Mouse (Mus musculus) ES-CJ7 (cell line): ENCODE data around the gene Cecr2.
A peak's percentile ranks its signal among the peaks of the same experiment; 100 is the strongest.
"Not testable (repeated sequence)": the region's sequence is repeated elsewhere in the genome, so short reads cannot be mapped to it uniquely, and the experiment has no call there.

Experiments used
- DNase-seq: peaks from one replicate; pipeline ENCODE4 v3.0.0; 2011; ENCODE audit warnings: low read depth, low spot score

The Cecr2 gene

DNA sequence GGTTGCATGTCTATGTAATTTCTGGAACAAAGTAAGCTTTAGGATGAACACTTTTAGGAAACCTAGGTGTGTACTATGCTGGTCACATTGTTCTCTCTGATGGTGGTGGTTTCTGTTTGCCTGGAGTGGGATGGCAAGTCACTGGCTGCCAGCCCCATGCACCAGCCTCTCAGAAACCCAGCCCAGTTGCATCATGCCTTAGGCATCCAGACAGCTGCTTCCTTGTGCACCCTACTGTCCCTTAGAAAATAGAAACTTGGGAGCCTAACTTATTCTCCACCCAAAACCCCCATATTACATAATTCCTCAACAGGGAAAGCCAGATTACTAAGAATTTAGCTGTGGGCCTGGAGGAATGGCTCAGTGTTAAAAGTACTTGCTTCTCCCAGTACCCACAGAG, 105.9 kb downstream of the Cecr2 start:
- DNase-seq = no peak

DNA sequence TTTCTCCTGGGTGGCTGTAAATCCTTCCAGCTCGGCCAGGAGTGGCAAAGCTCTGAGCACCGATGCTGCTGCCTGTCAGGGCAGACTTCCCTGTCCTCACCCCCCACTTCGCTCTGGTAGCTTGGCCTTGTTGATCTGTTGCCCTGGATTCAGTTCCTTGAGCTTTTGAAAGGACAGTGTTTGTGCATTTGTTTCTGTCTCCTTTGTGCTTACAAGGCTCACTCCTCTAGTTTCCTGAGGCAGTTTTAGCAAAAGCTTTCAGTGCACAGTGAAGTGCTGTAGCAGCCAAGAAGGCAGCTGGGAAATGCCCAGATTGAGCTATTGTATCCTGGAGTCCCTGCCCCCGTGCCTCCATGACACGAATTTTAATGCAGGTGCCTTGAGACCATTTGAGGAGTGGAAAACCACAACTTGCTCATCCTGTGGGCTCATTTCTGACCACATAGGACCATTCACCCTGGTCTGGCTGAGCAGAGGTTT, 107.0 kb downstream of the Cecr2 start, which contains the start of gene Slc25a18:
Slc25a18 (plus strand) TSS at position 430 of the 480 bp plus-strand sequence.
- no peak for DNase-seq

DNA sequence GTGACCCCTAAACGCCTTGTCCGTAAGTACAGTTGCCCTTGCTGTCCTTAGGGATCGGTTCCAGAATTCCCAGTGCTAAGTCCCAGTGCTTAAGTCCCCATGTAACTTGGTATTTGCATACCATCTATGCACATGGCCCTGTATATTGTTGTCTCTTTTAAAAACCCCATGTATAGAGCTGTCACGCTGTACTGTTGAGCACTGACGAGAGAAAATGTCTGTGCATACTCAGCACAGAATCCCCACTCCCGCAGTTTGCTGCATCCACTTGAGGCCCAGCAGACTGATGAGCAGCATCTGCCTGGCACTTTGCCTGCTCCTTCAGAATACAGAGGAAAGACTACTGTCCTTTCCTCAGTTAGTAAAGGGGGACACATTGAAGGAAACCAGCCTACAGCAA, 107.6 kb downstream of the Cecr2 start:
- no peak for DNase-seq

DNA sequence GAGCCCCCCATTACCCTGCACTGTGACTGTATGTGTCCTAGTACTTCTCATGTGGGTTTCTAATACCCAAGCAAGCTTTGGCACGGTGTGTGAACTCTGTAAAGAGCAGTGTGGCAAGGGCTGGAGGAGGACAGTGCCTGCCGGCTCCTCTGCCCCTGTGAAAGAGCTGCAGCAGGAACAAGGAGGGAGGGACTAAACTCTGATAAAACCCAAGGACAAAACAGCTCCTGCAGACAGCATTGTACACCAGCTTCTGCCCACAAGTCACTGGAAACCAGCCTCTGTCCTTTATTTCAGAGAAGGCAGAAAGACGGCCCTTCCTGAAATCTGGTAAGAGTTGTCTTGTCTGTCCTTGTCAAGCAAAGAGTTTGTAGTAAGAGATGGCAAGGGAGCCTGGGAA, 110.1 kb downstream of the Cecr2 start:
- DNase-seq = no peak

DNA sequence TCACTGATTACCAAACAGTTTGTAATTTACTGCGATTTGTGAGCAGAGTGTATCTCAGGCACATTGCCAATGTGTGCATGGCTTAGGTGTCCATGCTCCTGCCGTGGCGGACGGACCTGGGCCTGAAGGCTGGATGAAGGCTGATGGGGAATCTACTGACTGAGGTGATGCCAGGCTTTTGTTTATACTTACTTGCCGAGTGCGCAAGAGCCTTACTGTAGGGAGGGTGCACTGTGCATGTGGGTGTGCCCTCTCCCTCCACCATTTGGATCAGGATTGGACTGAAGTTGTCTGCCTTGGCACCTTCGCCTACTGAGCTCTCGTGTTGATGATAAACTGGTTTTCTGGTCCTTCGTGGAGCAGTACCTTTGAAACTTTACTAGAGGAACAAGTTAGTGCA, 111.4 kb downstream of the Cecr2 start:
- DNase-seq = no peak

DNA sequence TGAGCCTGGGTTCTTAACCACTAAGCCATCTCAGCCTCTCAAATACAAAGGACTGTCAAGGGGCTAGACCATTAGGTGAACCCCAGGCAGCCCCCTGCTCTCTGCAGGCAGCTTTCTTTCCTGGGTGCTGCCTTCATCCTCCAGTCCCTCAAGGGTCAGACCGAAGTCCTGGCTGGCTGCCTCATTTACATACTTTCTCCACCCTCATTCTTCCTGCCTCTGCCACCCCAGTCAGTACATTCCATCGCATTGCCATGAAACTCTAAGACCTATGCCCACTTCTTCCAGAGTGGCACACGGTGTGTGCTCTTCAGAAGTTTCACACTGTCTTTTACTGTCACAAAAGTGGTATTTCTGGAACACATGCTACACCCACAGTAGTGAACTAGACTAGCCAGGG, 112.1 kb downstream of the Cecr2 start:
- DNase-seq = no peak

DNA sequence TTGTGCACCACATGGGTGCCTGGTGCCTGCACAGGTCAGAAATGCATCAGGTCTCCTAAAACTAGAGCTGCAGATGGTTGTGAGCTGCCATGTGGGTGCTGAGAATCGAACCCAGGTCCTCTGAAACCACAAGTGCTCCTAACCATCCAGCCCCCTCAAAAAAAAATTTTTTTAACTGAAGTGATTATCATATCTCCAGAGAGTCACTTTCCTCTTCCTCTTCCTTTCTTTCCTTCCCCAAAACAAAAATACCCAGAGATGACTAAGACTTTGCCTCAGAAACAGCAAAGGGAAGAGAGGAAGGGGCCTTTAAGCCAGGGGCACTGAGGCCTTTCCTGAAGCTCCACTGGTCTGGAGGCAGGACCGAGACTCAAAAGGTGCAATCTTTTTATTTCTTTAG, 116.8 kb downstream of the Cecr2 start:
- no peak for DNase-seq

DNA sequence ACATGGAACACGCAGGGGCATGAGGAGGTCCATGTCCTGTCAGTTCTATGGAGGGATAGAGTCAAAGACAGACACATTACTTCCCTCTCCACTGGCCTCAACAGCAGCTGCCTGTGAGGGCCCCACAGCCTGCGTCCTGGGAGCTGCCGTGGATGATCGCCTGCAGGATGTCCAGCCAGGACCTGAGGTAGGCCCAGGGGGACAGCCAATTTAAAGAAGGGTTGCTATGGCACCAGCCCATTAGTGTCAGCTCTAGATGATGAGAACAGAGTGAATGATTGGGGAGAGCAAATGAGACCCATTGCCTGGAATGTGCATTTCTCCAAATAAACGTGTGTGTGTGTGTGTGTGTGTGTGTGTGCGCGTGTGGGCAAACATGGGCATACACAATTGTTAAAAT, 118.2 kb downstream of the Cecr2 start:
- no peak for DNase-seq

DNA sequence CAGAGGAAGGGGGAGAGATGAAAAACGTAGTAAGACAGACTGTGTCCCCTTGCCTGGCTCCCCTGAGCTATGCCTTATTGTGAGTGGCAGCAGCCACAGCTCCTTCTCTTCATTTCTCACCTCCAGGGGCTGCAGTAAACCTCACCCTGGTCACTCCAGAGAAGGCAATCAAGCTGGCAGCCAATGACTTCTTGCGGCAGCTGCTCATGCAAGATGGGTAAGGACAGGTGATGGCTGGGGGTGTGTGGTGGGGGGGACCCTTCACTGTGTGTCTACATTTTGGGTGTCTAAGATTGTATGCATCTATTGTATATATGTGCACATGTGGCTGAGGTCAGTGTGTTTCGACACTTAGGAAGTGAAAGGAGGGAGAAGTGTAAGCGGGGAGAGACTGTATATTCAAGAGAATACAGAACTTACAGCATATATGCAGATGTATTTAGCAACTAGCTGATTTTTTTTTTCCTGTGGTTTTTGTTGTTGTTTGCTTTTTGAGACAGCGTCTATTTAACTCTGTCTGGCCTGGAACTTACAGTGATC, 122.0 kb downstream of the Cecr2 start:
- no peak for DNase-seq

DNA sequence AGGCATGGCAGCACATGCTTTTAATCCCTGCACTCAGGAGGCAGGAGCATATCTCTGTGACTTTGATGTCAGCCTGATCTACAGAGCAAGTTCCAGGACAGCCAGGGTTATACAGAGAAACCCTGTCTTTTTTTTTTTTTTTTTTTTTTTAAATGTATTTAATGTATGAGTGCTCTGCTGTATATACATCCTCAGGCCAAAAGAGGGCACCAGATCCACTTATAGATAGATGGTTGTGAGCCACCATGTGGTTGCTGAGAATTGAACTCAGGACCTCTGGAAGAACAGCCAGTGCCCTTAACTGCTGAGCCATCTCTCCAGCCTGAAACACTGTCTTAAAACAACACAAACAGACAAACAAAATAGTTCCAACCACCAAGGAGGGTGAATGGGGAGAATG, 122.7 kb downstream of the Cecr2 start:
- DNase-seq = peak; percentile 62

DNA sequence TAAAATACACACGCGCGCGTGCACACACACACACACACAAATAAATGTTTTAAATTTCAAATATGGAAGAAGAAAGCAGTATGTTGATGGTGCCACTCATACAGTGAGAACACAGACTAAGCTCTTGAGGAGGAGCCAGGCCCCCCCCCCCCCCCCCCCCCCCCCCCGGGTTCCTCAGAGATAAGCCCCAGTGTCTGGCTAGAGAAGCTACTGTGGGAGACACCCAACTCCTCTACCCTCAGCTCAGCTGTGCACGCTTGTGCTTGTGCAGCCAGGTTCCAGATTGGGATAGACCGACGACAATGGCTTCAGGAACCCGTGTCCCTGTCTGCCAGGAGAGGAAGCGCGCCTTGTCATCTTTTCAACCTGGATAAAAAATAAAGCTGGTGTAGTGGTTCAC, 124.0 kb downstream of the Cecr2 start:
- DNase-seq = peak; percentile 37

DNA sequence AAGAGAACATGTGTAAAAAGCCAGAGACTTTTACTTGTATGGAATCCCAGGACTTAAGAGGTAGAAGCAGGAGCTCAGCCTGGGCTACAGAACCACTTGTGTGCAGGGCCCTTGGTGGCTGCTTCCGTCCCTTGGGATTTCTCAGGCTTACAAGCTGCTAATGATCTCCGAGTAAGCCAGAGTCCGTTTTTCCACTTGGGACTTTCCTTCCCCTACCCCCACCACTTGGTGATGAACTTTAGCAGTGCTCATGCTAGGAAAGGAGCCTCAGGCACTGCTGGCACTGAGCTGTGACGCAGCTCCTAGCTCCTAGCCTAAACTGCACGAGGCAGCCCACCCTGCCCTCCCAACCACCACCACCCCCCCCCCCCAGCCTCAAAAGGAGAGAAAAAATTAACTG, 124.5 kb downstream of the Cecr2 start:
- DNase-seq = no peak

DNA sequence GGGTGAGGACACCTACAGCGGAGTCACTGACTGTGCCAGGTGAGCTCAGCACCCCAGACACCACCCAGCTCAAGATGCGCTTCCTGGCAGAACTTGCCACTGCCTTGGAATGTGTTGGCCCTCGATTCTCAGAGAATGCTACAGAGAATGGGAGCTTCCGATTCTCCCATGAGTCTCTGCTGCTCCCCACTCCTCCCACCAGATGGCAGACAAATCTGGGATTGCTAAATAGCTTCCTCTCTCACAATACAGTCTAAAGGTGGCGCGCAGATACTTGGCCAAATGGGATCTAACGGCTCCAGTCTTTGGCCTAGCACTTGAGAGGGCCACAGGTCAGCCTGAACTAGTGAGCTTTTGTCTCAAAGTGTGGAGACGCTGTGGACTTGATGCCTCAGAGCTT, 126.8 kb downstream of the Cecr2 start:
- DNase-seq = peak; percentile 58

DNA sequence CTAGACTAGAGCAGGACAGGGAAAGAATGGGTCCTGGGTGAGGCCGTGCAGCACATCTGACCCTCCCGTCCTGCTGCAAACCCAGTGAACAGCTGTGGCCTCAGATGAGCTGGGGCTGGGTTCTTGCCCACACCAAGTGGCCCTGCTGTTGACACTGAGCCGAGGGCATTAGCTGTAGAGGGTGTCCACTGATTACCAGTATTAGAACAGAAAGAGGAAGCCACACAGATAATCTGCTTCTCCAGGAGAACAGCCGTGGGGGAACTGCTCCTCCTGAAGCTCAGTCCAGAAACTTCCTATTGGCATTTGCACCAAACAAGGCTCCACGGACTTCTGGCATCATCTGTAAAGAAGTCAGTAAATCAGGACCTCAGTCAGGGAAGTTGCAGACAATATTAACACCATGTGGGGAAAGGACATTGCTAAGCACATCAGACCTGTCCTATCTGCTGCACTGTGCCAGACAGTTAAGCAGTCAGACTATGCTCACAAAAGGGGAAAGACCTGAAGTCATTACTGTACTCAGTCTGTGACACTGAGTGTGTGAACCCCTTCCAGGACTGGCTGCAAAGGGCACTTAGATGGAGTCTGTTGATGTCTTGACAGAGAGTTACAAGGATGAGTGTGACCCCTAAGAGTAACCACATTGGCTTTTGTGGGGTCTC, 129.4 kb downstream of the Cecr2 start:
- DNase-seq = no peak

DNA sequence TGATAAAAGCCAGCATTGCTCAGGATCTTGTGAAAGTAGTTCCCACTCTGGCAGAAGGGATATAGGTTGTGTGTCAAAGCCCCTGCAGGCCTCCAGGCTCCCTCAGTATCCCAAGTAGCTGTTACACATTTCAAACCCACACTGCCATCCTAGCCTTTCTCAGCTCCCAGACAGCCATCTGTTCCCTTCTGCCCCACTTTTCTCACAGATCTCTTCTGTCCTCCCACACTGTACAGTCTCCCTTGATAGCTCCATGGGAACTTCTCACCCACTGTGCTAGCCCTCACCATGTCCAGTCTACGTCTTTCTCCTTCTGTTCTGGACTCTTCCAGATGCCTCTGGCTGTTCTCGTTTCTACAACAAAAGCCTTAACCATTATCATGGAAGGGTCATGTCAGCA, 129.9 kb downstream of the Cecr2 start:
- DNase-seq = no peak

DNA sequence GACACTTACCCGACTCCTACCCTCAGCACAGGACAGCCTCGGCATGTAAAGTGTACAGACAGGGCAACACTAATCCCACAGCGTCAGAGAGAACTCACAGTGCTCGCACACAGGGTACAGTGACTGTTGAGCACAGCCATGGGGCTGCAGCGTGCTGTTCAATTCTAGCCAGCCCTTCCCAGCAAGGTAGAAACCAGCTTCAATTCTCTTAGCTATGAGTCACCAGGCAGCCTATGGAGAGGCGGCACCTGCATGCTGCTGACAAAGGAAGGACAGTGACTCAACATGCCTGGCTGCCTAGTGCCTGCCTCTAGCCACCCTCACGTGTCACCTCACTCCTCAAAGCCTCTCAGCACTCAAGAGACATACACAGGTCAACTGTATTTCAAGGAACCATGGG, 131.8 kb downstream of the Cecr2 start:
- DNase-seq = no peak

DNA sequence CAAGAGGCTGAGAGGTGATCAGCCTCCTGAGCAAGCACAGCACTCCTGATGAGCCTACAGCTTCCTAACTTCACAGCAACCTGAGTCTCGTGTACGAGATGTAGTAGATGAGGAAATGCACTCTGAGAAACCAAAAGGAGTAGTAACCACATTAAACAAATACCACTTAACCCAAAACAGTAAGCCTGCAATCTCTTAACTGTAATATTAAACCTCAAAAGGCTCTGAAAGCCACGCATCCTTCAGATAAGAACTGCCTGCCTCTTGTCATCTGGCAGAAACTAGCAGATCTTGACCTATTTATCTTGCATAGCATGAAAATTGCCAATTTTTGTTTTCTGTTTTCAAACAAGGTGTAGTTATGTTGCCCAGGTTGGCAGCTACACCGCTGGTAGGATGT, 132.7 kb downstream of the Cecr2 start:
- no peak for DNase-seq

DNA sequence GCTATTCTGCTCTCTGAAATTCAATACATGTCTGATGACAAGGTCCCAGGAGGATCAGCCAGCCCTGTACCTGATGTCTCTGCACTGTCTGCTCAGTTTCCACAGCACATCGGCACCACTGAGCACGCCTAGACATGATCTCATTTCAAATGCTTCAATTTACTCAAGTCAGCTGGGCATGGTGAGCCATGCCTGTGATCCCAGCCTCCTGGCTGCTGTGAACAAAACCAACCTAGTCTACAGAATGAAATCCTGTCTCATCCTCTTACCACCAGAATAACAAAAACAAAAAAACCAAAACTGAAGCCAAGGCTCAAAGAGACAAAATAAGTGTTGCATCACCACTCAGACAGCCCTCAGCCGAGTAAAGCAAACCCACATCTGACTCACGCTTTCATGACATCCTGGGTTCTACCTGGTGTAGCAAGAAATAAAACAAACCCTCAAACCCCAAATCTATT, 133.4 kb downstream of the Cecr2 start:
- DNase-seq = no peak

DNA sequence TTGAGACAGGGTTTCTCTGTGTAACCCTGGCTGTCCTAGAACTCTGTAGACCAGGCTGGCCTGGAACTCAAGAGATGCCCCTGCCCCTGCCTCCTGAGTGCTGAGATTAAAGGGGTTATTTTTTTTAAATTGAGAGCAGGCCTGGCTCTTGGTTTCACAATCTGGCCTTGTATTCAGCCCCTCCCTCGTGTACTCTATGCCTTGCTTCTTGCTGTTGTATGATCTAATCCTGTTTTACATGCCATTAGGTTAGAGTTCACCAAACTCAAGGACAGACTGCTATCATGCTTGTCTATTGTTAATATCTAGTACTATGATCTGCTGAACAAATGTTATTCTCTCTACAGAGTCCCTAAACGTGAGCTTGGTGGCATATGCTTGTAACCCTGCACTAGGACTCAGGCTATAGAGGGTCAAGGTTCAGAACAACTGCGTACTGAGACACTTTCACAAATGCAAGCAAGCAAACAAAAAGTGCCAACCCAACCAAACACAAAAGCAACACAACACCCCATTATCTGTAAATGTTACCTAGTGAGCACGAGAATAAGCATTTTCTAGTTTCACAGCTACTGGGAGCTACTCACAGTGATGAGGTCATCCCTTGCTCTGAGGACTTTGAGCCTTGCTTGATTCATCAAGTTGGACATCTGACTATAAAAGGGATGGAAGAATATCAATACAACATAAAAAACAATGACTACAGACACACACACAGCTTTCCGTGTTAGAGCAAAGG, 141.0 kb downstream of the Cecr2 start:
- DNase-seq = no peak

DNA sequence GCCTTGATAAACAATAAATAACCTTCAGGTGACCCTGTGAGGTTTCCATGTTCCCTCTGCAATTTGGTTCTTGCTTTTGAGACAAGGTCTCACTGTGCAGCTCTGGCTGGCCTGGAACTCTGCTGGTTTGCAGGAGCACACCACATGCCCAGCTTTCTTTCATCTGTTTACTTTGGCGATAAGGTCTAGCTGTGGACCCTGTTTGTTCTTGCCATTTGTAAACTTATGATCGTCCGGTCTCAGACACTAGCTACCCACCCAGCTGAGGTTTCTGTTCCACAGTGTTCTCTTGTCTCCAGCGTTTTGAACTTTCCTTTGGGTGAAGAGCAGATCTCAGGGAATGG, 141.5 kb downstream of the Cecr2 start:
- no peak for DNase-seq

DNA sequence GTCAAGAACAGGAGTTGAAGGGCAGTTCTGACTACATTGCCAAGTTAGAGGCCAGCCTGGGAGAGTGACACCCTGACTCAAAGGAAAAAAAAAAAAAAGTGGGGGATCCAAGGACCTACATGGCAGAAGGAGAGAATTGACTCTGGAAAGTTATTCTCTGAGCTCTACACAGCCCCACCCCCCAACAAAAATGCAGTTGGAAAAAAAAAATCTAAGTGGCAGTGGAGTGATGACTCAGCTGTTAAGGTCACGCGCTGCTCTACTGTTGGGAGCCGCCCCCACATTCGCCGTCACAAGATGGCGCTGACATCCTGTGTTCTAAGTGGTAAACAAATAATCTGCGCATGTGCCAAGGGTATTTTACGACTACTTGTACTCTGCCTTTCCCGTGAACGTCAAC, 145.8 kb downstream of the Cecr2 start:
- not testable (repeated sequence) for DNase-seq

DNA sequence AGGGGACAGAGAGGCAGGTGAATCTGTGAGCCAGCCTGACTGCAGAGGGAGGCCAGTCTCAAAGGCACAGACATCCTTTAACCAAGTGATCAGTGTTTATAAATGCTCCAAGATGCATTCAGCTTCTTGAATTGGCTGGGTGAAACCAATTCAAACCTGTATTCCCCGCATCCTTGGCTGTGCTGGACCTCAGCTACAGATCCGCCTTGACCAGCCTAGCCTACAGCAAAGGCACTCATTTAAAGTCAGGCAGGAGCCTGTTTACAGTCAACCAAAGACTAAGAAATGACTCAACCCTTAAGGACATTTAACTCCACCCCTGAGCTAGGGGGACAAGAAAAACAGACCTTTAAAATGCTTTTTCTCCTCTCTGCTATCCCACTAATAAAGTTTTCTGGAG, 153.1 kb downstream of the Cecr2 start:
- no peak for DNase-seq

DNA sequence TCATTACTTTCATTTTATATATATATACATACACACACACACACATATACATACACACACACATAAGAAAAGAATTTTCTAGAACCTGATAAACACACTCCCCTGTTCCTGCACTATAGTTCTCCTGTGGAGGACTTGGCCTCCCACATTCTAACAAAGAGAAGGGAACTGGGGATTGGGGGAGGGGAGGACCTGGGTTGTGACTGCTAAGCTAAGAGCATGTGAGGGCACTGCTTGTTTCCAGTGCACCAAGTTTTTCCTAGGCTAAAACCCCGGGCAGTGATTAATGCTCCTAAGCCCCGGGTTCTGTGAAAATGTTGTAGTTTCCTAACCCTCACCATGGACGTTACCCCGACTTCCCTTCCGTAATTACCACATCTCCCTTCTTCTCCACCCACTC, 154.0 kb downstream of the Cecr2 start:
- DNase-seq = no peak
